Mouse (Mus musculus) heart, embryonic 12.5 days (tissue): ENCODE results near the gene Chrna1. TPM values are rescaled to one million over a fixed set of nuclear protein-coding genes. Genes with fewer than 3 reads are reported as not detected.

Source experiments
- ATAC-seq: fragments of 200-750 bp; cut with Nextera tagmentation; 2 replicates; pipeline ENCODE4 v1.8.0; 2017; ENCODE audit warnings: moderate TSS enrichment, moderate library complexity; ENCODE audit not compliant: insufficient number of reproducible peaks, low FRiP score
- H3K27ac ChIP-seq: fragments of 300-500 bp; sonication (generic); 2 replicates; pipeline ENCODE4 v1.5.1; 2016; ENCODE audit warnings: mild to moderate bottlenecking, moderate library complexity; ENCODE audit not compliant: poor library complexity, severe bottlenecking
- H3K27me3 ChIP-seq: fragments of 300-500 bp; sonication (generic); replicated peaks from 2 replicates; pipeline ENCODE4 v1.6.1; 2016; ENCODE audit warnings: mild to moderate bottlenecking, moderate library complexity
- H3K36me3 ChIP-seq: fragments of 300-500 bp; sonication (generic); 2 replicates; pipeline ENCODE4 v1.6.1; 2016; ENCODE audit warnings: mild to moderate bottlenecking, moderate library complexity
- H3K4me1 ChIP-seq: fragments of 300-500 bp; sonication (generic); replicated peaks from 2 replicates; pipeline ENCODE4 v1.6.1; 2016; ENCODE audit warnings: mild to moderate bottlenecking
- H3K4me2 ChIP-seq: fragments of 300-500 bp; sonication (generic); 2 replicates; pipeline ENCODE4 v1.6.1; 2016; ENCODE audit warnings: mild to moderate bottlenecking, moderate library complexity
- H3K4me3 ChIP-seq: fragments of 300-500 bp; sonication (generic); 2 replicates; pipeline ENCODE4 v1.5.1; 2016; ENCODE audit warnings: mild to moderate bottlenecking
- H3K9ac ChIP-seq: fragments of 300-500 bp; sonication (generic); 2 replicates; pipeline ENCODE4 v1.6.1; 2016; ENCODE audit warnings: mild to moderate bottlenecking, moderate library complexity
- H3K9me3 ChIP-seq: fragments of 300-500 bp; sonication (generic); replicated peaks from 2 replicates; pipeline ENCODE4 v1.6.1; 2016; ENCODE audit warnings: mild to moderate bottlenecking, moderate library complexity
- WGBS: fragments of 180-500 bp; shearing (Covaris S2); methylation state at CpG from one replicate; pipeline ENCODE4 v1.1.7; 2016; 5-methylcytosine and 5-hydroxymethylcytosine counted together
- polyA plus RNA-seq: library from polyadenylated mRNA; unstranded; fragments of >200 nt; fragmentation: Nextera tagmentation; extraction: Ambion mirVana; gene quantifications from 2 replicates; pipeline ENCODE4 v1.2.1, GENCODE M21; 2016

Gene Chrna1
- polyA plus RNA-seq, 1 experiment from 2014 or later = 0.14 TPM

DNA sequence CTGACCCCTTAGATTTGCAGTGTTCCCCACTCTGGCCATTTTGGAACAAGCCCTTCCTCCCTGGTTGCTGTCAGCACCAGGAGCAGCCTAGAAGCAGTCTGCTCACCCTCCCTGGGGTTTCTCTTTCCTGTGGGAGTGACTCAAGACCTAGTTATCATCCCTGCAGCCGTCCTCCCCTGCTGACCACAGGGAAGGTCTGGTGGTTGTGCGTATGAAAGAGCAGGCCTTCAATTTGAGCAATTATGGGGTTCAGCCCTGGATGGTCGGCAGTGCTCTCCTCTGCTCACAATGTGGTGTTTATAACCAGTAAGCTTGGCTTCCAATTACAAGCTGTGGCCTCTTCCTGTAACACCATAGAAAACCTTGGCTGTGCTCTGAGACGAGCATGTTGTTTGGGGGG, 27.5 kb upstream of the Chrna1 start:
- ATAC-seq = no peak
- no peaks in the 10 kb centered on the region for H3K9me3 ChIP-seq
- H3K4me3 ChIP-seq = no peak overlapping the region
- H3K27me3 ChIP-seq = no peaks in the 10 kb centered on the region
- no peak overlapping the region for H3K4me2 ChIP-seq
- peaks cover 9% of the 10 kb centered on the region; the same call in 1 of the 2 replicates for H3K36me3 ChIP-seq
- H3K4me1 ChIP-seq = peaks cover 31% of the 10 kb centered on the region
- peak overlapping the region; percentile 26; the same call in 1 of the 2 replicates for H3K9ac ChIP-seq
- 23% methylated on average over 4 of the region's 4 CpGs for WGBS
- H3K27ac ChIP-seq = peak overlapping the region; percentile 26; the same call in 1 of the 2 replicates

DNA sequence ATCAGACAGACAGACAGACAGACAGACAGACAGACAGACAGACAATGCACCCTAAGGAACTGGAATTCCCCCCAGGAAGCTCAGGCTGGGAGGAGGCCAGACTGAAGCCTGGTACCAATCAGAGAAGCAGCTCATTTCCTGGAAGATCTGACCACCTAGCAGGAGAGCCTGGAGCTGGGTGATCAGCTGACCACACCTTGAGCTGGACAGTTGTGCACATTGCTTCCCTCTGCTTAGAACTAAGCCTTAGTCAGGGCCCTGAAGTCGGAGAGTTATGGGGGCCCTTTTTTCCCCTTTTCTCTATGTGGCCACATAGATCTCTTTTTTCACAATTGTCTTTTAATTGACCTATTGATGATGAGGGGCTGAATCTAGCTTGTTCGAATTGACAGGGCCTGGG, 27.0 kb upstream of the Chrna1 start:
- peak overlapping the region; percentile 26; the same call in 1 of the 2 replicates for H3K27ac ChIP-seq
- H3K4me1 ChIP-seq = peaks cover 31% of the 10 kb centered on the region
- WGBS = 67% methylated on average over 2 of the region's 2 CpGs
- H3K4me2 ChIP-seq = no peak overlapping the region
- no peaks in the 10 kb centered on the region for H3K27me3 ChIP-seq
- peaks cover 5% of the 10 kb centered on the region; the same call in 1 of the 2 replicates for H3K36me3 ChIP-seq
- ATAC-seq = no peak
- no peaks in the 10 kb centered on the region for H3K9me3 ChIP-seq
- H3K4me3 ChIP-seq = no peak overlapping the region
- H3K9ac ChIP-seq = 0 out of 2 replicates have a peak overlapping the region, but pooled peaks have one; percentile 26

DNA sequence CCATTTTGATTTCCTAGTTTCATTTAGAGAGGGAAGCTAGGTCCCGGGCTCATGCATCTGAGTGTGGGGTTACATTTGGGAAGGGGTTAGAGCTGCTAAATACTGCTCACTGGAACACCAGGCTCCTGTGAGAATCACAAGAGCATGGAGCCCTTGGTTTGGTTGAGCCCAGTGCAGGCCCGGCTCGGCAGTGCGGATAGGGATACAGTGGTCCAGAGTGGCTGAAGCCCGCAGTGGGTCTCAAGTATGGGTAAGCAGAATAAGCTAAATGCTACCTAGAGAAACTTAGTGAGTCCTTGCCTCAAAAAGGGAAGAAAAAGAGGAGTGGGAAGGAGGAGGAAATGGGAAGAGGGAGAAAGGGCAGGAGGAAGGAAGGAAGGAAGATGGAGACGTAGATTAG, 26.5 kb upstream of the Chrna1 start:
- ATAC-seq = no peak
- 86% methylated on average over 6 of the region's 6 CpGs for WGBS
- H3K4me1 ChIP-seq = peaks cover 31% of the 10 kb centered on the region
- H3K9ac ChIP-seq = no peak overlapping the region
- no peaks in the 10 kb centered on the region for H3K9me3 ChIP-seq
- H3K4me2 ChIP-seq = no peak overlapping the region
- no peak overlapping the region for H3K4me3 ChIP-seq
- H3K27me3 ChIP-seq = no peaks in the 10 kb centered on the region
- H3K27ac ChIP-seq = no peak overlapping the region
- H3K36me3 ChIP-seq = peaks cover 2% of the 10 kb centered on the region; the same call in 1 of the 2 replicates

DNA sequence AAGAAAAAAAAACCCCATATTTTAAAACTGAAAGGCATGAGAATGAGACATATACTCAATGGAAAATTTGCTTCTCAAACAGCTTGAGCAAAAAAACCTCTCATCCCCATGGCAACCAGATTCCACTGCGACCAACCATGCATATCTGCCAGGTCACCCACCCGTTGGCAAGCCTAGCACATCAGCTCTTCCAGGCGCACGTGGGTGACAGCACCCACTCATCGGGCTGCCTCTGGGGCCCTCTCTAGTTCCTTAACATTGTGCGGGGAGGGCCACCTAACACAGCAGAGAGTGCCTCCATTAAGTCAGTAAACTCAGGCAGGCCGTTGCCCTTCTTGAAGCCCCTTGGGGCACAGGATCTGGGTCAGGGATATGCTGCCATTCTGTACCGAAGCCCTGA, 24.9 kb upstream of the Chrna1 start:
- no peaks in the 10 kb centered on the region for H3K36me3 ChIP-seq
- no peak for ATAC-seq
- H3K27ac ChIP-seq = no peak overlapping the region
- H3K4me2 ChIP-seq = no peak overlapping the region
- peaks cover 31% of the 10 kb centered on the region for H3K4me1 ChIP-seq
- H3K27me3 ChIP-seq = no peaks in the 10 kb centered on the region
- no peaks in the 10 kb centered on the region for H3K9me3 ChIP-seq
- WGBS = 67% methylated on average over 8 of the region's 8 CpGs
- no peak overlapping the region for H3K9ac ChIP-seq
- no peak overlapping the region for H3K4me3 ChIP-seq

DNA sequence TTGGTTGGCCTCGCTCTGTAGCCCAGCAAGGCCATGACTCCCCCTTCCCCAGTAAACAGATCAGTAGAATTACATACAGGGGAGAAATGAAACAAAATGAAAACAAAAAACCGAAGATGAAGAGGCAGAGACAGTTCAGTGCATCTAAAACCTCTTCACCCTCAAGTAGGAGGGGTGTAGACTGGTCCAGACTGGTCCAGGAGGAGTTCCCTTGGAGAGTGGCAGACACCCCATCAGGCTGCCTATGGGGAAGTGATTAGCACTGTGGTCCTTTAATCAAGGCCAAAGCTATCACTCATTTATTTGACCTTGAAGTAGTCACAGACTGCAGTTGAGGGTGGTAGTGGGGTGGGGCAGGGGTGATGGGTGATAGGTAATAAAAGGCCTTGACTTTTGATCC, 24.4 kb upstream of the Chrna1 start:
- 80% methylated on average over 2 of the region's 2 CpGs for WGBS
- peaks cover 29% of the 10 kb centered on the region for H3K4me1 ChIP-seq
- no peak for ATAC-seq
- no peaks in the 10 kb centered on the region for H3K9me3 ChIP-seq
- H3K27ac ChIP-seq = no peak overlapping the region
- no peaks in the 10 kb centered on the region for H3K27me3 ChIP-seq
- no peak overlapping the region for H3K4me2 ChIP-seq
- H3K9ac ChIP-seq = no peak overlapping the region
- H3K36me3 ChIP-seq = no peaks in the 10 kb centered on the region
- no peak overlapping the region for H3K4me3 ChIP-seq

DNA sequence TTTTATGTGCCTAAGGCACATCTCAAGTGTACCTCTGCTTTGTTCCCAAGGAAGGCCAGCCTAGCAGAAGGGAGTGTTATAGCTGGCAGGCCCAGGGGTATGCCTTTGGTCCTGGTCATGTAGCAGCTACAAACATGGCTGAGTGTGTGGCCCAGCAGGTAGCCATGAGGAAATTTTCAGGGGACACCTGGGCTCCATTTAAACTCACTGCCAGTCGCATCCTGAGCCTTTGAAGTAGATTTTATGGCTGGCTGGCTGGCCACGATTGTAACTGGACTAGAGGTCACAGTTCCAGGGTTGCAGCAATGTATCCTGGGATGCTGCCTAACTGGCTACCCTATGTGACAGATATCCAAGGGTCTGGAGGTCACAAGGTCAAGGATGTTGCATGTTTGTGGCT, 20.5 kb upstream of the Chrna1 start:
- Histone ChIP-seq H3K4me2 (no peak overlapping the region), H3K4me1 (peaks cover 21% of the 10 kb centered on the region), H3K9me3 (no peaks in the 10 kb centered on the region), H3K36me3 (no peaks in the 10 kb centered on the region), H3K27ac (no peak overlapping the region), H3K4me3 (no peak overlapping the region), H3K27me3 (no peaks in the 10 kb centered on the region), H3K9ac (no peak overlapping the region)
- ATAC-seq = no peak
- WGBS = 75% methylated on average over 2 of the region's 2 CpGs

DNA sequence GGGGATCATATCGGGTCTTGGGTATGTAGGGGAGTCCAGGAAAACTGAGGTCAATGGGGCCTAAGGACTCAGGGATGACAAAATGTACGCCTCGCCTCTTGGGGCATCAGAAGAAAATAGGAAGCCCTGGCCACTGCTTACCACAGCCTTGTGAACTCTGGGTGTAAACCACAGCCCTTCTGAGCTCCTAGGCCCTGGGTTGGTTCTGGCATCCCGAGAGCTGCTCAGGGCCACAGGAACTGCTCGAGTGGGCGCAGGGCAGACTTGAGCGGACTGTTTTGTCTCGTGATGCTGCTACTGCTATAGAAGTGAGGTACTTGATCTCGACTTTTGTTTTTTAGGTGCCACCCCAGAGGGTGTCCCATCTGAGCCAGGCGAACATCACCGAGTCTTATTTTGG, 17.6 kb upstream of the Chrna1 start:
- Histone ChIP-seq H3K36me3 (no peaks in the 10 kb centered on the region), H3K27me3 (no peaks in the 10 kb centered on the region), H3K9me3 (no peaks in the 10 kb centered on the region), H3K4me3 (no peak overlapping the region), H3K4me1 (peaks cover 34% of the 10 kb centered on the region), H3K9ac (no peak overlapping the region), H3K27ac (no peak overlapping the region), H3K4me2 (no peak overlapping the region)
- no peak for ATAC-seq
- WGBS = 91% methylated on average over 11 of the region's 11 CpGs

DNA sequence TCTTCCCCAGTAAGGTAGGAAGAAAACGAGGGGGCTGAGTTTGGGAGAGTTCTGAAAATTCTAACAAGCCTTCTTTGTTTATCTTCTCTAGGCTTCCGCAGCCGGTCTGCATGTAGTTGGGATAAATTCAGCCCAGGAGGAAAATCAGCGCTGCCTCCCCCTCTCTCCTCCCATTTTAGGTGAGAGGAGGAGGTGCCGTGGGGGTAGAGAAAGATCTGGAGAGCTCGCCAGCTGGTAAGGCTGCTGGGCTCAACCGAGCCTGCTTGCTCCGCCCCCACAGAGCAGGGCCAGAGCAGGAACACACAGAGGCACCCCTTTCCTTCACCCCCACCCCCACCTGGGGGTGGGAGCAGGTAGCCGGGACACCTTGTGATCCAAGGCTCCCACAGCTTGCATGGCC, 16.6 kb upstream of the Chrna1 start:
- H3K9ac ChIP-seq = peak overlapping the region; percentile 31
- H3K4me3 ChIP-seq = peak overlapping the region; percentile 19; the same call in 1 of the 2 replicates
- H3K27me3 ChIP-seq = no peaks in the 10 kb centered on the region
- no peak overlapping the region for H3K27ac ChIP-seq
- H3K9me3 ChIP-seq = no peaks in the 10 kb centered on the region
- H3K36me3 ChIP-seq = no peaks in the 10 kb centered on the region
- H3K4me2 ChIP-seq = peak overlapping the region; percentile 63
- H3K4me1 ChIP-seq = peaks cover 44% of the 10 kb centered on the region
- ATAC-seq = 0 out of 2 replicates have a peak, but pooled peaks have one; percentile 51
- WGBS = 8% methylated on average over 9 of the region's 9 CpGs

DNA sequence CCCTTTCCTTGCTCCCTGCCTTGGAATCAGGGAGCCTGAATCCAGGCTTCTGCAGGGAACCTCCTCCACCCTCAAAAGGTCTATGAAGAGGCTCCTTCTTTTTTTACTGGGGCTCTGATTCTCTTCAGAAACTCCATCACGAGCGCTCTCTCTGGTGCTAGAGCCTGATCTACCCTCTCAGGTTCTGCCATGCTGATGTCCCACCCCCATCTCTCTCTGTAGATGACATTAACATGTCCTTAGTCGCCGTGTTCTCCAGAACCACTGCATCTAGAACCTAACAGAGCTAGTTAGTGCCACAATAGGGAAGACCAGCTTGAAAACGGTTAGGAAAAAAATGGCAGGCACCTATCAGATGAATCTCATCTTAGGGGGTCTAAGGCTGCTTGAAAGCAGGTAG, 16.2 kb upstream of the Chrna1 start:
- H3K4me3 ChIP-seq = peak overlapping the region; percentile 19; the same call in 1 of the 2 replicates
- H3K4me1 ChIP-seq = peaks cover 45% of the 10 kb centered on the region
- peak overlapping the region; percentile 63 for H3K4me2 ChIP-seq
- ATAC-seq = no peak
- H3K27me3 ChIP-seq = no peaks in the 10 kb centered on the region
- peak overlapping the region; percentile 31; the same call in 1 of the 2 replicates for H3K9ac ChIP-seq
- H3K27ac ChIP-seq = no peak overlapping the region
- WGBS = 56% methylated on average over 5 of the region's 5 CpGs
- H3K36me3 ChIP-seq = no peaks in the 10 kb centered on the region
- no peaks in the 10 kb centered on the region for H3K9me3 ChIP-seq

DNA sequence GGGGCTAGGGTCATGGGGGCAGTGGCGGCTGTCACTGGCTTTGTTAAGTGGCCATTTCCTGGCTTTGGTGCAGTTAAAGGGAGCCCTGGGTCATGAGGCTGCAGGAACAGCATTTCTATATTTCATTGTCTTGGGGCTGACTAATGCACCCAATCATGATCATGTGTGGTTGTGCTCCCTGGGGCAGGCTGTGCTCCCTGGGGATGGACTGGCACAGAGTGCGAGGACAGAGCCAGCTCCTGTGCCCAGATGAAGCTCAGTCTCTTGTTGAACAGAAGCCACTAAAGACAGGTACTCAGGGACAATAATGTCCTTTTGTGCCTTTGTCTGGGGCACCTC, 12.9 kb upstream of the Chrna1 start:
- no peak for ATAC-seq
- no peak overlapping the region for H3K4me2 ChIP-seq
- 69% methylated on average over 2 of the region's 2 CpGs for WGBS
- H3K9me3 ChIP-seq = no peaks in the 10 kb centered on the region
- no peaks in the 10 kb centered on the region for H3K27me3 ChIP-seq
- H3K36me3 ChIP-seq = no peaks in the 10 kb centered on the region
- H3K27ac ChIP-seq = peak overlapping the region; percentile 1; the same call in 1 of the 2 replicates
- H3K4me3 ChIP-seq = no peak overlapping the region
- peaks cover 68% of the 10 kb centered on the region for H3K4me1 ChIP-seq
- no peak overlapping the region for H3K9ac ChIP-seq

DNA sequence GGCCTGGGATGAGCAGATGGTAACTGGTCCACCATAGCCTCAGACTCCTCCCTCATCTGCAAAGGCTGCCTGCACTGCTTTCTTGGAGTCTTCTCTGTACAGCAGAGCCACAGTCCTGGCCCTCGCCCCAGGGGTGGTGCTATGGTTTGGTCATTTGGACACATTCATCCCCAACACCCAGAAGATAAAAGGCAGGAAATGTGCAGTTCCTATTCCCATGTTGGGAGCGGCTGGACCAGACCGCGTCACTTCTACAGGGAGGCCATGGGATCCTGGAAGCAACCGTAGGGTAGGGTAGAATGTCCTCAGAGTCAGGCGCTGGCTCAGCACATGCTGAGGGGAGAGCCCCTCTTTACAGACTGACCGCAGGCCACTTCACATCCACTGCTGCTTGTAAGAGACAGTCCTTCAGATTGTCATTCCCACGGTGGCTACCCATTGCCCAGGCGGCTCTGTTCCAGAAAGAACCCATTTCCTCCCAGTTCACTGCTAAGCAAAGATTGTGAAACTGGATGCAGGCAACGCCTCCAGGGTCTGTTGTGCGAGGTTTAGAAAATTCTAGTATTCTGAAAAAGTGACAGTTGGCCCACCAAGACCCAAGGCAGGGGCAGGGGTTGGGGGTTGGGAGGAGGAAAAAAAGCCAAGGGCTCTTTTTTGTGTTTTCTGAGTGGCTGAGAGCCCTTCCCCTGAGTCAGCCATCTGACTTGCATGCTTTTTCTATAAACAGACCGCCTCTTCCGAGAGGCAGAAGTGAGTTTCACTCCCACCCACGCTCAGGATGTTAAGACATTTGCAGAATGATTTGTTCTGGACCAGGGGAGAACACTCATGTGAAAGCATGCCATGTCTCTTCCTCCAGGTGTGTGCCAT, 12.3 kb upstream of the Chrna1 start:
- no peak overlapping the region for H3K9ac ChIP-seq
- no peaks in the 10 kb centered on the region for H3K27me3 ChIP-seq
- peak overlapping the region; percentile 1 for H3K27ac ChIP-seq
- H3K4me1 ChIP-seq = peaks cover 70% of the 10 kb centered on the region
- H3K9me3 ChIP-seq = no peaks in the 10 kb centered on the region
- ATAC-seq = no peak
- no peak overlapping the region for H3K4me3 ChIP-seq
- H3K4me2 ChIP-seq = peak overlapping the region; percentile 20; the same call in 1 of the 2 replicates
- no peaks in the 10 kb centered on the region for H3K36me3 ChIP-seq
- 55% methylated on average over 14 of the region's 14 CpGs for WGBS
